Mouse (Mus musculus) megakaryocyte, adult 5-6 weeks (primary cell): ENCODE data around the gene Pex19. TPM values are rescaled to one million over a fixed set of nuclear protein-coding genes. Genes with fewer than 3 reads are reported as not detected.

ENCODE experiments used
- ATAC-seq: 2 replicates; pipeline ENCODE4 v1.8.0; 2016; ENCODE audit warnings: mild to moderate bottlenecking, inconsistent platforms; ENCODE audit not compliant: poor library complexity, severe bottlenecking
- total RNA-seq, 2 experiments: library from RNA; stranded (forward) in 1 of 2; stranded (reverse) in 1 of 2; fragments of 153-499, 151-499 nt in 1 of 2; fragments of 221-1000, 200-1000 nt in 1 of 2; gene quantifications; 2 replicates each; pipeline versions ENCODE4 v1.2.3 to v1.2.4; 2015 to 2017

Pex19 gene
- total RNA-seq, 2 experiments from 2014 or later: 16.6 to 33.9 TPM

GRCm38 (mm10) chr1:172132319-172132718, 5.8 kb downstream of the Pex19 start:
- no peak for ATAC-seq

- no peak for ATAC-seq
Measured at GRCm38 (mm10) chr1:172133535-172133934, 7.0 kb downstream of the Pex19 start.

- no peak for ATAC-seq
Measured at GRCm38 (mm10) chr1:172134072-172134471, 7.5 kb downstream of the Pex19 start.

GRCm38 (mm10) chr1:172140160-172140559, 13.6 kb downstream of the Pex19 start:
- ATAC-seq: no peak

GRCm38 (mm10) chr1:172140825-172141224, 14.3 kb downstream of the Pex19 start:
- ATAC-seq: no peak

GRCm38 (mm10) chr1:172141529-172141928, 15.0 kb downstream of the Pex19 start:
- ATAC-seq: no peak

GRCm38 (mm10) chr1:172143570-172143969, 17.0 kb downstream of the Pex19 start:
- ATAC-seq: peak; percentile 54

- ATAC-seq: peak; percentile 95
Measured at GRCm38 (mm10) chr1:172147835-172148278, 21.3 kb downstream of the Pex19 start, which contains the start of gene Dcaf8. Gene Dcaf8, plus strand, starts transcription at chr1:172148084.

- peak; percentile 31 for ATAC-seq
Measured at GRCm38 (mm10) chr1:172148279-172148954, 21.9 kb downstream of the Pex19 start.

- no peak for ATAC-seq
Measured at GRCm38 (mm10) chr1:172148955-172149815, 22.6 kb downstream of the Pex19 start.

- ATAC-seq: no peak
Measured at GRCm38 (mm10) chr1:172154536-172154935, 28.0 kb downstream of the Pex19 start.

- no peak for ATAC-seq
Measured at GRCm38 (mm10) chr1:172155518-172155917, 29.0 kb downstream of the Pex19 start.

- ATAC-seq: no peak
Measured at GRCm38 (mm10) chr1:172159970-172160369, 33.4 kb downstream of the Pex19 start.

GRCm38 (mm10) chr1:172160508-172160907, 34.0 kb downstream of the Pex19 start:
- ATAC-seq: no peak

GRCm38 (mm10) chr1:172162009-172162408, 35.5 kb downstream of the Pex19 start:
- ATAC-seq: 0 out of 2 replicates have a peak, but pooled peaks have one; percentile 49

- ATAC-seq: no peak
Measured at GRCm38 (mm10) chr1:172162959-172163358, 36.4 kb downstream of the Pex19 start.

GRCm38 (mm10) chr1:172167911-172168310, 41.4 kb downstream of the Pex19 start:
- ATAC-seq: no peak

- ATAC-seq: no peak
Measured at GRCm38 (mm10) chr1:172169809-172170208, 43.3 kb downstream of the Pex19 start.

- ATAC-seq: no peak
Measured at GRCm38 (mm10) chr1:172172381-172172780, 45.8 kb downstream of the Pex19 start.

- ATAC-seq: no peak
Measured at GRCm38 (mm10) chr1:172173181-172173580, 46.6 kb downstream of the Pex19 start.

- no peak for ATAC-seq
Measured at GRCm38 (mm10) chr1:172177791-172178190, 51.2 kb downstream of the Pex19 start.

- no peak for ATAC-seq
Measured at GRCm38 (mm10) chr1:172179102-172179501, 52.5 kb downstream of the Pex19 start.
